Mouse (Mus musculus) layer of hippocampus, adult 18-20 months (tissue): Measurements from ENCODE around the gene Psmb2. TPM values are rescaled to one million over a fixed set of nuclear protein-coding genes. Genes with fewer than 3 reads are reported as not detected.
A peak's percentile ranks its signal among the peaks of the same experiment; 100 is the strongest.

Experiments used
- DNase-seq, 2 experiments: peaks; one replicate each; pipeline ENCODE4 v3.0.0; 2022; ENCODE audit warnings: low spot score in 2 of 2
- total RNA-seq, 2 experiments: library from RNA; stranded (reverse); gene quantifications; 2 replicates each; pipeline ENCODE4 v1.2.3; 2021

The Psmb2 gene
- total RNA-seq, 2 experiments from 2014 or later: 100 to 115 TPM

- no peak for DNase-seq
Measured at GRCm38 (mm10) chr4:126707439-126707826, 30.0 kb downstream of the Psmb2 start.

GRCm38 (mm10) chr4:126732111-126732510 is 54.7 kb downstream of the Psmb2 start:
- no peak for DNase-seq

GRCm38 (mm10) chr4:126732531-126733380 is 55.3 kb downstream of the Psmb2 start:
- no peak for DNase-seq

GRCm38 (mm10) chr4:126734001-126734603 is 56.7 kb downstream of the Psmb2 start:
- no peak for DNase-seq

GRCm38 (mm10) chr4:126734700-126735381 is 57.4 kb downstream of the Psmb2 start:
- DNase-seq: no peak

GRCm38 (mm10) chr4:126735382-126736000 is 58.1 kb downstream of the Psmb2 start:
- no peak for DNase-seq

- no peak for DNase-seq
Measured at GRCm38 (mm10) chr4:126736001-126736414, 58.6 kb downstream of the Psmb2 start, which contains the start of gene Tfap2e. TSS of gene Tfap2e (minus strand) at chr4:126736240.

- peak in 1 of 2 experiments; percentile 28 for DNase-seq
Measured at GRCm38 (mm10) chr4:126739966-126740676, 62.7 kb downstream of the Psmb2 start.

GRCm38 (mm10) chr4:126741448-126741847 is 64.0 kb downstream of the Psmb2 start:
- DNase-seq: peak; percentile 87 to 95

- DNase-seq: peak in 1 of 2 experiments; percentile 11
Measured at GRCm38 (mm10) chr4:126742976-126743375, 65.5 kb downstream of the Psmb2 start.

GRCm38 (mm10) chr4:126743713-126744112 is 66.3 kb downstream of the Psmb2 start:
- DNase-seq: peak in 1 of 2 experiments; percentile 22

GRCm38 (mm10) chr4:126744831-126745230 is 67.4 kb downstream of the Psmb2 start:
- DNase-seq: peak in 1 of 2 experiments; percentile 25

GRCm38 (mm10) chr4:126745506-126746193 is 68.2 kb downstream of the Psmb2 start:
- DNase-seq: peak; percentile 79 to 92

GRCm38 (mm10) chr4:126746194-126746840 is 68.9 kb downstream of the Psmb2 start:
- DNase-seq: peak in 1 of 2 experiments; percentile 56

- peak in 1 of 2 experiments; percentile 27 for DNase-seq
Measured at GRCm38 (mm10) chr4:126748381-126748780, 71.0 kb downstream of the Psmb2 start.

GRCm38 (mm10) chr4:126749553-126749952 is 72.1 kb downstream of the Psmb2 start:
- peak; percentile 36 to 75 for DNase-seq

GRCm38 (mm10) chr4:126750046-126750683 is 72.7 kb downstream of the Psmb2 start:
- DNase-seq: peak; percentile 73 to 85

GRCm38 (mm10) chr4:126750863-126751555 is 73.6 kb downstream of the Psmb2 start:
- DNase-seq: peak in 1 of 2 experiments; percentile 59
